Mouse (Mus musculus) heart, embryonic 11.5 days (tissue): ENCODE measurements around the gene Ndufc2. TPM values are rescaled to one million over a fixed set of nuclear protein-coding genes. Genes with fewer than 3 reads are reported as not detected.

Source experiments
- ATAC-seq: fragments of 200-750 bp; cut with Nextera tagmentation; replicated peaks from 2 replicates; pipeline ENCODE4 v1.8.0; 2017; ENCODE audit warnings: moderate library complexity; ENCODE audit not compliant: insufficient number of reproducible peaks, low FRiP score, low TSS enrichment
- H3K27ac ChIP-seq: fragments of 300-500 bp; sonication (generic); 2 replicates; pipeline ENCODE4 v1.5.1; 2014; ENCODE audit warnings: mild to moderate bottlenecking, low read depth, low read length
- H3K27me3 ChIP-seq: fragments of 300-500 bp; sonication (generic); 2 replicates; pipeline ENCODE4 v1.6.1; 2014; ENCODE audit warnings: mild to moderate bottlenecking, low read length, mixed read lengths; ENCODE audit not compliant: control insufficient read depth, insufficient read depth
- H3K36me3 ChIP-seq: fragments of 300-500 bp; sonication (generic); 2 replicates; pipeline ENCODE4 v1.6.1; 2014; ENCODE audit warnings: mild to moderate bottlenecking, low read length, moderate library complexity, mixed read lengths; ENCODE audit not compliant: control insufficient read depth, insufficient read depth
- H3K4me1 ChIP-seq: fragments of 300-500 bp; sonication (generic); 2 replicates; pipeline ENCODE4 v1.6.1; 2014; ENCODE audit warnings: low read length; ENCODE audit not compliant: control insufficient read depth, insufficient read depth
- H3K4me2 ChIP-seq: fragments of 300-500 bp; sonication (generic); 2 replicates; pipeline ENCODE4 v1.6.1; 2014; ENCODE audit warnings: mild to moderate bottlenecking, moderate library complexity
- H3K4me3 ChIP-seq: fragments of 300-500 bp; sonication (generic); 2 replicates; pipeline ENCODE4 v1.5.1; 2014; ENCODE audit warnings: low read depth, low read length
- H3K9ac ChIP-seq: fragments of 300-500 bp; sonication (generic); 2 replicates; pipeline ENCODE4 v1.6.1; 2014; ENCODE audit warnings: mild to moderate bottlenecking, low read depth, low read length, moderate library complexity
- H3K9me3 ChIP-seq: fragments of 300-500 bp; sonication (generic); replicated peaks from 2 replicates; pipeline ENCODE4 v1.6.1; 2016; ENCODE audit warnings: low read length; ENCODE audit not compliant: control insufficient read depth
- WGBS: fragments of 180-500 bp; shearing (Covaris S2); extraction: QIAGEN DNeasy Blood & Tissue Kit; methylation state at CpG from one replicate; pipeline ENCODE4 v1.1.7; 2014; ENCODE audit not compliant: insufficient replicate concordance; 5-methylcytosine and 5-hydroxymethylcytosine counted together
- polyA plus RNA-seq: library from polyadenylated mRNA; unstranded; fragments of >200 nt; fragmentation: Nextera tagmentation; extraction: Ambion mirVana; gene quantifications from 2 replicates; pipeline ENCODE4 v1.2.1, GENCODE M21; 2014

Gene Ndufc2
- polyA plus RNA-seq, 1 experiment from 2014 or later: 505 TPM

DNA sequence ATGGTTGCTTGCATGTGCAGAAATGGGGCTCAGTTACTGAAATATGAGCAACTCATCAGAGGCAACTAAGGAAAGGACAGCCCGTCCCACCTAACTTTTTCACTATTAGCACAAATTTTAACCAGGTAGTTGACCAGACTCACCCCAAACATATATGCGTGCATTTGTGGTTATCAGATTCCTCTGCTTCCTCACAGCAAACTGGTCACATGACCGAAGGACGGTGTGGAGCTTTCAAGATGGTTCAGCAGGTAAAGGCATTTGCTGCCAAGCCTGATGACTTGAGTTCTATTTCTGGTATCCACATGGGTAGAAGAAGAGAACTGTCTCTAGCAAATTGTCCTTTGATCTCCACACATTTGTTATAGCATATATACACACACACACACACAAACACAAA, 41.5 kb upstream of the Ndufc2 start:
- H3K27me3 ChIP-seq: no peaks in the 10 kb centered on the region
- no peak for ATAC-seq
- 81% methylated on average over 4 of the region's 4 CpGs for WGBS
- H3K9me3 ChIP-seq: no peaks in the 10 kb centered on the region
- no peak overlapping the region for H3K4me3 ChIP-seq
- peaks cover 8% of the 10 kb centered on the region; the same call in 1 of the 2 replicates for H3K4me1 ChIP-seq
- no peak overlapping the region for H3K9ac ChIP-seq
- no peaks in the 10 kb centered on the region for H3K36me3 ChIP-seq
- H3K27ac ChIP-seq: no peak overlapping the region
- H3K4me2 ChIP-seq: no peak overlapping the region

DNA sequence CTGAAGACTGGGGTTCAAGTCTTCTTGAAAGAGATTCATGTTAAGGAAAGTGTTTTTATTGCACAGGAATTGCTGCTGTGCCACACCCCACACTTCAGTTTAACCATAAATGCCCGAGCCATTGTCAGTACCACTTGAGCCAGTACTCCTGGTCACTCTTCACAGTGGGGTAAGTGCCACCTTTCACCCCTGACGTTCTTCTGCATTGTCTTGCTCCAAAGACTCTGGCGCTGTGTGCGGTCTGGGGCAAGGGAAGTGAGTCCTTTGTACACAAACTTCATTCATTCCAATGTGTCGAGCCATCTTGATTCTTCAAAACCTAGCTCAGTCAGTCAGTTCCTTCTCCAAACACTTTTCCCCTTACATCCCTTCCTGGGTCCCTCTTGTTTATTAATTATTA, 39.6 kb upstream of the Ndufc2 start:
- H3K27me3 ChIP-seq: no peaks in the 10 kb centered on the region
- H3K4me1 ChIP-seq: peaks cover 5% of the 10 kb centered on the region; the same call in 1 of the 2 replicates
- no peaks in the 10 kb centered on the region for H3K36me3 ChIP-seq
- H3K4me3 ChIP-seq: no peak overlapping the region
- no peak overlapping the region for H3K27ac ChIP-seq
- ATAC-seq: no peak
- H3K9me3 ChIP-seq: no peaks in the 10 kb centered on the region
- H3K4me2 ChIP-seq: no peak overlapping the region
- 64% methylated on average over 5 of the region's 5 CpGs for WGBS
- no peak overlapping the region for H3K9ac ChIP-seq

GRCm38 (mm10) chr7:97360955-97361354, 38.8 kb upstream of the Ndufc2 start:
- WGBS: 52% methylated on average over 3 of the region's 3 CpGs
- Histone ChIP-seq H3K27ac (no peak overlapping the region), H3K4me2 (no peak overlapping the region), H3K4me1 (no peaks in the 10 kb centered on the region), H3K36me3 (no peaks in the 10 kb centered on the region), H3K9ac (no peak overlapping the region), H3K27me3 (no peaks in the 10 kb centered on the region), H3K9me3 (no peaks in the 10 kb centered on the region), H3K4me3 (no peak overlapping the region)
- no peak for ATAC-seq

DNA sequence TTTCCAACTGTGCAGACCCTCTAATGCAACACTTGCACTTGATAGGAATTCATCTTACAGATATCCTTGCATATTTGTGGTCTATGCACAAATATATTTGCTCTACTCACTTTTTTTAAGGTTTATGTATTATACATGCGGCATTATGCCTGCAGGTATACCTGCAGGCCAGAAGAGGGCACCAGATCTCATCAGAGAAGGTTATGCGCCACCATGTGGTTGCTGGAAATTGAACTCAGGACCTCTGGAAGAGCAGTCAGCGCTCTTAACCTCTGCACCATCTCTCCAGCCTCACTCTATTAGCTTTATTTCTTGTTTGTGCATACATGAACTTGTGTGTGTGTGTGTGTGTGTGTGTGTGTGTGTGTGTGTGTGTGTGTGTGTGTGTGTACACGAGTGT, 38.3 kb upstream of the Ndufc2 start:
- no peak overlapping the region for H3K9ac ChIP-seq
- 26% methylated on average over 4 of the region's 4 CpGs for WGBS
- no peaks in the 10 kb centered on the region for H3K27me3 ChIP-seq
- no peaks in the 10 kb centered on the region for H3K4me1 ChIP-seq
- no peak overlapping the region for H3K4me2 ChIP-seq
- no peak overlapping the region for H3K27ac ChIP-seq
- H3K4me3 ChIP-seq: no peak overlapping the region
- no peaks in the 10 kb centered on the region for H3K9me3 ChIP-seq
- no peak for ATAC-seq
- no peaks in the 10 kb centered on the region for H3K36me3 ChIP-seq

- Histone ChIP-seq H3K4me2 (no peak overlapping the region), H3K4me1 (peaks cover 2% of the 10 kb centered on the region), H3K4me3 (no peak overlapping the region), H3K9ac (no peak overlapping the region), H3K36me3 (no peaks in the 10 kb centered on the region), H3K27me3 (no peaks in the 10 kb centered on the region), H3K27ac (no peak overlapping the region), H3K9me3 (no peaks in the 10 kb centered on the region)
- ATAC-seq: no peak
- 80% methylated on average over 1 of the region's 1 CpGs for WGBS
These were observed 33.9 kb upstream of the Ndufc2 start for GRCm38 (mm10) chr7:97365887-97366286.

- Histone ChIP-seq H3K9me3 (no peaks in the 10 kb centered on the region), H3K4me3 (no peak overlapping the region), H3K4me1 (peaks cover 8% of the 10 kb centered on the region), H3K27me3 (no peaks in the 10 kb centered on the region), H3K9ac (no peak overlapping the region), H3K36me3 (peaks cover 17% of the 10 kb centered on the region), H3K4me2 (no peak overlapping the region), H3K27ac (no peak overlapping the region)
- ATAC-seq: no peak
- WGBS: 88% methylated on average over 9 of the region's 9 CpGs
These were observed 24.7 kb upstream of the Ndufc2 start for GRCm38 (mm10) chr7:97375101-97375500.

- Histone ChIP-seq H3K4me3 (no peak overlapping the region), H3K36me3 (peaks cover 17% of the 10 kb centered on the region), H3K4me2 (no peak overlapping the region), H3K9me3 (no peaks in the 10 kb centered on the region), H3K9ac (no peak overlapping the region), H3K27ac (no peak overlapping the region), H3K4me1 (peaks cover 5% of the 10 kb centered on the region; the same call in 1 of the 2 replicates), H3K27me3 (no peaks in the 10 kb centered on the region)
- WGBS: 78% methylated on average over 2 of the region's 2 CpGs
- ATAC-seq: no peak
These were observed 23.9 kb upstream of the Ndufc2 start for GRCm38 (mm10) chr7:97375906-97376305.

- H3K27ac ChIP-seq: no peak overlapping the region
- H3K27me3 ChIP-seq: no peaks in the 10 kb centered on the region
- ATAC-seq: no peak
- no peaks in the 10 kb centered on the region for H3K4me1 ChIP-seq
- H3K9me3 ChIP-seq: no peaks in the 10 kb centered on the region
- H3K9ac ChIP-seq: no peak overlapping the region
- no peak overlapping the region for H3K4me2 ChIP-seq
- H3K4me3 ChIP-seq: no peak overlapping the region
- peaks cover 44% of the 10 kb centered on the region for H3K36me3 ChIP-seq
- 90% methylated on average over 5 of the region's 5 CpGs for WGBS
These were observed 20.5 kb upstream of the Ndufc2 start for GRCm38 (mm10) chr7:97379304-97379703.

DNA sequence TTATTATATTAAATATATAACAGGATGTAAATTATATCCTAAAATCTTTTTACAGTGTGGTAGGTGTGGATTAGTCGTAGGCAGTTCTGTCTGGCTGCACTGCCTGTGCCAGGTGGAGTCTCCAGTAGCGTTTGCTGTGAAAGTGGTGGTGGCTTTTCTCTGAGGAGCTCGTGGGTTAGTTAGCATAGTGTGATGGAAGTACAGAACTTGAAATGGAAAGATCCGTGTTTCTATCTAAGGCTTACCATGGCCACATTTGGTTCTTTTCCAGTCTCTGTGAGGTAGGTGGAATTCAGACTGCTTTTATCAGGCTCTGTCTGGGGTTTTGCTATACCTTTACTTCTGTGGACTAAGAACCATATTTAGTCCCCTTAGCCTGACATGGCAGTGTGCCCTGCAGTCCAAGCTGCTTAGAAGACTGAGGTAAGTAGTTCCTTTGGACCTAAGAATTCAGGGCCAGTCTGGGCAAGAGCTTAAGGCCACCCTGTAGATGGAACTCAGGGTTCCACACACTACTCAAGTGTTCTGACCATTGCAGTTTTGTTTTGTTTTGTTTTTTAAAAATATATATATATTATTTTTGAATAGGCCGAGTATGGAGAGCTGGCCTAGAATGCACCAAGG, 19.2 kb upstream of the Ndufc2 start:
- H3K27me3 ChIP-seq: no peaks in the 10 kb centered on the region
- H3K36me3 ChIP-seq: peaks cover 48% of the 10 kb centered on the region
- no peaks in the 10 kb centered on the region for H3K4me1 ChIP-seq
- ATAC-seq: no peak
- no peaks in the 10 kb centered on the region for H3K9me3 ChIP-seq
- H3K4me2 ChIP-seq: no peak overlapping the region
- no peak overlapping the region for H3K9ac ChIP-seq
- 89% methylated on average over 5 of the region's 5 CpGs for WGBS
- no peak overlapping the region for H3K27ac ChIP-seq
- H3K4me3 ChIP-seq: no peak overlapping the region
